Mouse (Mus musculus) lung, adult 2 months (tissue): ENCODE measurements around the gene Kat5. TPM values are rescaled to one million over a fixed set of nuclear protein-coding genes. Genes with fewer than 3 reads are reported as not detected.

Experiments
- DNase-seq: peaks from one replicate; pipeline ENCODE4 v3.0.0; 2022
- H3K4me1 ChIP-seq: fragments of 200-500 bp; 2 replicates; pipeline ENCODE4 v1.6.1; 2011; ENCODE audit warnings: low read length; ENCODE audit not compliant: control insufficient read depth, insufficient read depth
- H3K4me3 ChIP-seq: fragments of 200-500 bp; replicated peaks from 2 replicates; pipeline ENCODE3; 2011; ENCODE audit warnings: low read depth, mild to moderate bottlenecking, control low read depth, low read length; ENCODE audit errors: extremely low read depth
- CTCF ChIP-seq: fragments of 200-500 bp; IDR thresholded peaks from 2 replicates; pipeline ENCODE4 v1.5.1; 2011; ENCODE audit warnings: mild to moderate bottlenecking, low read length, control low read depth; ENCODE audit not compliant: insufficient read depth
- POLR2A ChIP-seq: fragments of 200-500 bp; IDR thresholded peaks from 2 replicates; pipeline ENCODE4 v1.6.1; 2011; ENCODE audit warnings: low read depth, mild to moderate bottlenecking, control low read depth, low read length, borderline replicate concordance; ENCODE audit errors: extremely low read depth
- WGBS: fragments of 180-500 bp; shearing (Covaris S2); methylation state at CpG from one replicate; pipeline ENCODE4 v1.1.7; 2018; 5-methylcytosine and 5-hydroxymethylcytosine counted together
- polyA plus RNA-seq: library from polyadenylated mRNA; depleted of rRNA; stranded (reverse); fragments of >200 nt; gene quantifications from 2 replicates; pipeline ENCODE4 v1.2.3, GENCODE M21; 2012

The Kat5 gene
- polyA plus RNA-seq, 1 experiment: 75.7 TPM

GRCm38 (mm10) chr19:5632120-5632519 lies 22.1 kb upstream of the Kat5 start:
- whole genome bisulfite sequencing: 78% methylated on average over 9 of the region's 9 CpGs
- Histone ChIP-seq H3K4me3 (no peak overlapping the region), H3K4me1 (peaks cover 8% of the 10 kb centered on the region)
- TF ChIP-seq POLR2A: no peak
- no peak for DNase-seq

DNA sequence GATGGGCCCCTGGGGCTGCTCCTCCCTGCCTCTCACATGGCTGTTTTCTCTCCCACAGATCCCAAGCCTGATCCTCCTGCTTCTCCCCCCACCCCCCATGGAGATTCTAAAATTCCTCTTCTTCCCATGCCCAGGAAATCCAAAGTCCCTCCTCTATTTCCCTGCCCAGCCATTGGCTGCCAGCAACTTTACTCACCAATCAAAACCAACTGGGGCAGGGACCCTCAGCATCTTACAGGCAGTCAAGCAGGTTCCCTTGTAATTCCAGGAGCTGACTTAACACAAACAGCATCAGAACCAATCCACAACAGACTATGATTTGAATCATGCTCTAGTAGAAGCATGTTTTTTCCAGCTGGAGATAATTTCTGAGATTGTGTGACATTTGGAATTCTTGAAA lies 19.9 kb upstream of the Kat5 start:
- Histone ChIP-seq H3K4me1 (no peaks in the 10 kb centered on the region), H3K4me3 (no peak overlapping the region)
- no peak for DNase-seq
- TF ChIP-seq POLR2A (no peak), CTCF (no peak)

DNA sequence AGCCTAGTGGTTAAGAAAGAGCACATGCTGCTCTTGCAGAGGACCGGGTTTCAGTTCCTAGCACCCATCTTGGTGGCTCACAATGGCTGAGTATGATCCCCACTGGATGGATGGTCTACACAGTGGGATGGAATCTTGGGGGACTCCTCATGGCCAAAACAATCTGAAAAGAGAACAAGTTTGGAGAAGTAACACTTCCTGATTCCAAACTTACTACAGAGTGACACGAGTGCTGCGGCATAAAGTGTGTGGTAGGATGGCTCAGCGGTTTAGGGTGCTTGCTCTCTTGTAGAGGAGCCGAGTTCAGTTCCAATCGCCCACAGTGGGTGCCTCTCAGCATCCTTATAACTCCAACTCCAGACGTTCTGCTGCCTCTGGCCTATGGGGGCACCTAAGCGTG lies 15.3 kb upstream of the Kat5 start:
- 76% methylated on average over 8 of the region's 8 CpGs for WGBS

GRCm38 (mm10) chr19:5621884-5622283 lies 11.8 kb upstream of the Kat5 start:
- no peak for DNase-seq
- no peak overlapping the region for H3K4me3 ChIP-seq
- no peak for TF ChIP-seq POLR2A
- TF ChIP-seq CTCF: no peak
- 55% methylated on average over 5 of the region's 5 CpGs for WGBS
- no peaks in the 10 kb centered on the region for H3K4me1 ChIP-seq

More for the DNA sequence above, 15.3 kb upstream of the Kat5 start:
- no peaks in the 10 kb centered on the region for H3K4me1 ChIP-seq
- no peak for DNase-seq
- TF ChIP-seq CTCF (no peak), POLR2A (no peak)
- H3K4me3 ChIP-seq: no peak overlapping the region

DNA sequence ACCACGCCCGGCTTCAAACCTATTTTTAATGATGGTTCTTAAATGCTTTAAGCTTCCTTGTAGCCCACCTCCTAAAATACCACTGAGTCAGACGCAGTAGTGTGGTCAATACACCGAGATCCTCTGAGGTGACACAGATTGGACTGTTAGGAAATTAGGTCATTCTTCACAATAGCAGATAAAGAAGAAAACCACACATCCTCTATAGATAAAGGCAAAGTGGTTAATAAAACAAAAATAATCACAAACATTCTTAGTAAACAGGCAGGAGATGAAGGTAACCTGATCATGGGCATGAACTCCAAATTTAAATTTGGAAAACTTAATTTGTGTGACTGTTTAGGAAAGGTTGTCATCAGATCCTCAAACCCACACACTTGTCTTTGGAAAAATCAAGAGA lies 10.0 kb upstream of the Kat5 start:
- 70% methylated on average over 4 of the region's 4 CpGs for WGBS
- peaks cover 4% of the 10 kb centered on the region for H3K4me1 ChIP-seq
- no peak overlapping the region for H3K4me3 ChIP-seq
- TF ChIP-seq CTCF (no peak), POLR2A (no peak)
- no peak for DNase-seq

DNA sequence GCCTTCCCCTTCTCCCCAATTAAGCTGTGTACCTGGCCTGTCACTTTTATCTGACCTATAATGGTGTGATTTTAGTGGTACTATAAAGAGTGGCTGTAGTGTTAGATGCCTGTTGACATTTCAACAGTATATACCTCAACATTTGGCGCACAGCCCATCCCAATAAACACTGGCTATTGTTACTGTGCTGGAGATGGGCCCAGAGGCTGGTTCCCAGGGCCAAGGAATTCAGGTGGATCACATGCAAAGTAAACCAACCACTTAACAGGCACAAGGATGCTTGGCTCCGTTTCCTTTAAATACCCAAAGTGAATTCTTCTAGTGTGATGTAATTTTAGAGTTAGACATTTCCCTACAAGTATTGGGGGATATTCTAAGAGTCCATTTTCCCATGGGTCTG lies 4.9 kb upstream of the Kat5 start:
- DNase-seq: peak; percentile 71
- Histone ChIP-seq H3K4me3 (no peak overlapping the region), H3K4me1 (peaks cover 6% of the 10 kb centered on the region)
- WGBS: 24% methylated on average over 2 of the region's 2 CpGs
- no peak for TF ChIP-seq POLR2A
- no peak for TF ChIP-seq CTCF

GRCm38 (mm10) chr19:5612762-5613411 lies 2.9 kb upstream of the Kat5 start:
- peaks cover 10% of the 10 kb centered on the region for H3K4me1 ChIP-seq
- no peak for TF ChIP-seq POLR2A
- TF ChIP-seq CTCF: no peak
- 50% methylated on average over 3 of the region's 3 CpGs for WGBS
- no peak overlapping the region for H3K4me3 ChIP-seq
- no peak for DNase-seq

DNA sequence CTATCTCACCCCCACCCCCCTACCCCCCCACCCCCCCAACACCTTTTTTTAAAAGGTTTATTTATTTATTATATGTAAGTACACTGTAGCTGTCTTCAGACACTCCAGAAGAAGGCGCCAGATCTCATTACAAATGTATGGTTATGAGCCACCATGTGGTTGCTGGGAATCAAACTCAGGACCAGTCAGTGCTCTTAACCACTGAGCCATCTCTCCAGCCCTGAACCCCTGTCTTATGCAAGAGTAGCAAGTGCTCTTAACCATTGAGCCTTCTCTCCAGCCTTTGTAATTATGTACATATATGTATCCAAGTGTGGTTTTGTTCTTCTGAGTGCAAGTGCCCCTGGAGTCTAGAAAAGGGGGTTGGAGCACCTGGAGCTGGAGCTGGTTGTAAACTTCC lies 1.9 kb upstream of the Kat5 start:
- DNase-seq: no peak
- peaks cover 10% of the 10 kb centered on the region for H3K4me1 ChIP-seq
- TF ChIP-seq CTCF (no peak), POLR2A (no peak)
- 73% methylated on average over 1 of the region's 1 CpGs for WGBS
- no peak overlapping the region for H3K4me3 ChIP-seq

DNA sequence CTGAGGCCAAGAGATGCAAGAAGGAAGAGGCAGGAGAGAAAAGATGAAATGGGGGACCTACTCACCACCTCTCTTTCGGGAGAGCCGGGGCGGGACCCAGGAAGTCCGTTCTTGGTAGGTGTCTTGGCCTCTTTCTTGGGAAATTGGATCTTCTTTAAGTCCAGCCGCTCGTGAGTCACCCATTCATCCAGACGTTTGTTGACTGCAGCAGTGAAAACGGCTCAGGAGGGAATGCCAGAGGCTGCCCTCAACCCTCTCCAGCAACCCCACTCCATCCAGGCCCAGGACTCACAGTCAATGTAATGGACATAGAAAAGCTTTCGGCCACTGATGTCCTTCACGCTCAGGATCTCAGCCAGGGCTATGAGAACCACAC lies 878 bp downstream of the Kat5 start:
- 36% methylated on average over 10 of the region's 10 CpGs for WGBS
- DNase-seq: no peak
- peaks cover 6% of the 10 kb centered on the region; the same call in 1 of the 2 replicates for H3K4me1 ChIP-seq
- peak overlapping the region; percentile 93 for H3K4me3 ChIP-seq
- TF ChIP-seq POLR2A: no peak
- TF ChIP-seq CTCF: no peak

- 92% methylated on average over 13 of the region's 13 CpGs for whole genome bisulfite sequencing
- TF ChIP-seq CTCF (no peak), POLR2A (no peak)
- H3K4me1 ChIP-seq: peaks cover 6% of the 10 kb centered on the region; the same call in 1 of the 2 replicates
- DNase-seq: no peak
- H3K4me3 ChIP-seq: no peak overlapping the region
Measured at GRCm38 (mm10) chr19:5608707-5609106, 1.3 kb downstream of the Kat5 start.
